Mouse (Mus musculus): ENCODE measurements around the gene Rfx4. TPM values are rescaled to one million over a fixed set of nuclear protein-coding genes. Genes with fewer than 3 reads are reported as not detected.

Rfx4 gene
- polyA plus RNA-seq, 1 experiment from 2014 or later = not detected

DNA sequence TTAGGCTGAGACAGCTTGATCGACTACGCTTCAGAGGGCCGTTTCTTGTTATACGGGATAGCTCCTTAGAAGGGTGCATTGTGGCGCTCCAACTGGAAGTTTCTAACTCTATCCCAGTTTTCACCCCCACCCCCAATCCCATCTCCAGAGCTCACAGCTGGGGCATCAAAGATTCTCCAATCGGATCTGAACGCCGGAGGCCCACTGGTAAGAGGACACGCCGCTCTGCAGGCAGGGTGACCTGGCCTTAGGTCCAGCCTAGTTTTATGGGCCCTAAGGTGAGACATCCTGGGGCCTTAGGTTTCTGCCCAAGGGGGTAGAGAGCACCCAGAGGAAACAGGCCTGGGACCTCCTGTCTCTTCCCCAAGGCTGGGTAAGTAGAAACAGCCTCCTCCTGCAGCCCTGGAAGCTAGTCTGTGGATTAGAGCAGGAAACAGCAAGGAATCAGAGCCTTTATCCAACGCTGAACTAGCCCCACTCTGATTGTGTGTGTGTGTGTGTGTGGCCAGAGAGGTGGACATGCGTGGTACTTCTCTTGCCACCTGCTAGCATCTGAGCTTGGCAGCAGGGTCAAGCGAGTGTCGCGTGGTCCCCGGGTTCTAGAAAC, 3.8 kb downstream of the Rfx4 start:
- Histone ChIP-seq H3K4me3 (ENCODE audit: low read depth, low read length) (peak overlapping the region; percentile 11; the same call in 1 of the 2 replicates), H3K4me1 (replicated peaks; ENCODE audit: control insufficient read depth, insufficient read depth) (0 out of 2 replicates have a peak, but pooled peaks cover 2% of the 10 kb centered on the region), H3K27me3 (ENCODE audit: control insufficient read depth, insufficient read depth, low read length) (peaks cover 32% of the 10 kb centered on the region), H3K9ac (ENCODE audit: low read length) (no peak overlapping the region), H3K4me2 (replicated peaks; ENCODE audit: low read depth) (peak overlapping the region; percentile 28; the same call in 1 of the 2 replicates), H3K27ac (replicated peaks) (no peak overlapping the region), H3K9me3 (ENCODE audit: control insufficient read depth, low read length) (no peaks in the 10 kb centered on the region), H3K36me3 (ENCODE audit: control insufficient read depth, insufficient read depth, low read length) (no peaks in the 10 kb centered on the region)
- ATAC-seq (ENCODE audit: low FRiP score, low TSS enrichment) = no peak; the same call in 1 of the 2 replicates
- WGBS = 17% methylated on average over 16 of the region's 16 CpGs
- TF ChIP-seq EP300 (optimal IDR thresholded peaks at IDR 0.05) (no peak), CTCF (IDR thresholded peaks at IDR 0.05; ENCODE audit: low read depth) (no peak)
- no peak for DNase-seq (ENCODE audit: low spot score)

DNA sequence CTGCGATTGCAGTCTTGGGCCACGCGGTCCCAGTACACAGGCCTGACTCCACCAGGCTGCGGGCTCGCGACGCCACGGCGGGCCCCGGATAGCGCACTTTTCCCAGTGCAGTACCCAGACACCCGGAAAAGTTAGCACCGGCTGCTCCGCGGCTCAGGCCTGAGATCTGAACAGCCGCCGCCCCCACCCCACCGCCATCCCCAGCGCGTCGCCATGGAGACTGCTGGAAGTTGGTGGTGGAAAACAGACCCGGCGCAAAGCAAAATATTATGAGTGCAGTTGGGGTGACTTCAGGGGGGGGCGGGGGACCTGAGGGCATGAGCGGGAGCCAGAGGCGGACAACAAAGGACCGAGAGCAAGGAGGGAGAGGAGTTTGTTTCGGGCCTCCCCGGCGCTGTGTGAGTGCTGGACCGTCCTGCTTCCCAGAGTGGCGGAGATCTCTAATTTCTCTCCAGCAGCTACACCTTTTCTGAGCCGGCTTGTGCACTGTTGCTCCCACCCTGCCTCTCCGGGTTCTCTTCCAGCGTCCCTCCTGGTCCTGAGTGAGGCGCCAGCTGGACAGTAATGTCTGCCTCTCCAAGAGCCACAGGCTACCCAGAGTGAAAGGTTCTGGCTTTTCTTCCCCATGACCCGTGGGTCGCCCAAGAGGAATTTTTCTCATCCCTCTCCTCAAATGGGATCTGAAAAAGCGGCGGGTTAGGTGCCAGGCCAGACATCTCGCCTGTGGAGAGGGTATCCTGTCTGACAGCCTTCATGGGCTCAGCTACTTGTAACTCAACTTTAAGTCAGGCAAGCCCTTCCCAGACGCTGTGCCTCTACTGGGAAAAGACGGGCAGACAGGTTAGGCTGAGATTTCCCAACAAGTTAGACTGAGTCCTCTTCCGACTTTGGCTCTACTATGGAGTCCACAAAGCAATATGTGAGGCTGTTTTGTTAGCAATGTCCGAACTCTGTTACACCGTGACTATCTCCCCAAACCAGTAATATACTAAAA, 4.6 kb downstream of the Rfx4 start:
- no peaks in the 10 kb centered on the region for H3K36me3 ChIP-seq (ENCODE audit: control insufficient read depth, insufficient read depth, low read length)
- no peaks in the 10 kb centered on the region for H3K4me1 ChIP-seq (replicated peaks; ENCODE audit: control insufficient read depth, insufficient read depth)
- peak; percentile 21 for DNase-seq (ENCODE audit: low spot score)
- peaks cover 31% of the 10 kb centered on the region for H3K27me3 ChIP-seq (ENCODE audit: control insufficient read depth, insufficient read depth, low read length)
- peak overlapping the region; percentile 28 for H3K4me2 ChIP-seq (replicated peaks; ENCODE audit: low read depth)
- 9% methylated on average over 46 of the region's 46 CpGs for WGBS
- H3K4me3 ChIP-seq (ENCODE audit: low read depth, low read length) = peak overlapping the region; percentile 11
- peak; percentile 21; the same call in 1 of the 2 replicates for ATAC-seq (ENCODE audit: low FRiP score, low TSS enrichment)
- no peak overlapping the region for H3K9ac ChIP-seq (ENCODE audit: low read length)
- H3K27ac ChIP-seq (replicated peaks) = no peak overlapping the region
- no peaks in the 10 kb centered on the region for H3K9me3 ChIP-seq (ENCODE audit: control insufficient read depth, low read length)
- TF ChIP-seq CTCF (IDR thresholded peaks at IDR 0.05; ENCODE audit: low read depth) (no peak), EP300 (optimal IDR thresholded peaks at IDR 0.05) (no peak)

DNA sequence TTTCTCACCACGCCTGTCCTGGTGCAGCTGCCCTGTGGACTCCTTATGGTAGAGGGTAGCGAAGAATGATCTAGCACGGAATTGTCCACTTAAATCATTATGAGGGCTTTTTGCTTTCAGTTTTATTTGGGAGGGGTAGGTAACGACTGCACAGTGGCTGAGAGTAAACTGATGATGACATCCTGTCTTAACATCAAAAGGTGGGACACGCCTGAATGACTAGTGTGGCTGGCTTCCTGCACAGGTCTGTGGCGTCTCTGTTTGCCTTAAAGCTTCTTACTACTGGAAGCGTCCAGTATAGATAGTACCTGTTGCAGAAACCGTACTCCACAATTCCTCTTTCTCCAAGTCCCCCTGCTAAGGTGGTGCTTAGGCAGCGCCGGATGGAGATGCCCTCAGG, 12.9 kb downstream of the Rfx4 start:
- ATAC-seq (ENCODE audit: low FRiP score, low TSS enrichment) = no peak
- Histone ChIP-seq H3K36me3 (ENCODE audit: control insufficient read depth, insufficient read depth, low read length) (no peaks in the 10 kb centered on the region), H3K9me3 (ENCODE audit: control insufficient read depth, low read length) (no peaks in the 10 kb centered on the region), H3K9ac (ENCODE audit: low read length) (no peak overlapping the region), H3K27me3 (ENCODE audit: control insufficient read depth, insufficient read depth, low read length) (no peaks in the 10 kb centered on the region), H3K27ac (replicated peaks) (no peak overlapping the region), H3K4me1 (replicated peaks; ENCODE audit: control insufficient read depth, insufficient read depth) (no peaks in the 10 kb centered on the region), H3K4me2 (replicated peaks; ENCODE audit: low read depth) (no peak overlapping the region), H3K4me3 (ENCODE audit: low read depth, low read length) (no peak overlapping the region)
- TF ChIP-seq CTCF (IDR thresholded peaks at IDR 0.05; ENCODE audit: low read depth) (no peak), EP300 (optimal IDR thresholded peaks at IDR 0.05) (no peak)
- no peak for DNase-seq (ENCODE audit: low spot score)
- 73% methylated on average over 10 of the region's 10 CpGs for WGBS

DNA sequence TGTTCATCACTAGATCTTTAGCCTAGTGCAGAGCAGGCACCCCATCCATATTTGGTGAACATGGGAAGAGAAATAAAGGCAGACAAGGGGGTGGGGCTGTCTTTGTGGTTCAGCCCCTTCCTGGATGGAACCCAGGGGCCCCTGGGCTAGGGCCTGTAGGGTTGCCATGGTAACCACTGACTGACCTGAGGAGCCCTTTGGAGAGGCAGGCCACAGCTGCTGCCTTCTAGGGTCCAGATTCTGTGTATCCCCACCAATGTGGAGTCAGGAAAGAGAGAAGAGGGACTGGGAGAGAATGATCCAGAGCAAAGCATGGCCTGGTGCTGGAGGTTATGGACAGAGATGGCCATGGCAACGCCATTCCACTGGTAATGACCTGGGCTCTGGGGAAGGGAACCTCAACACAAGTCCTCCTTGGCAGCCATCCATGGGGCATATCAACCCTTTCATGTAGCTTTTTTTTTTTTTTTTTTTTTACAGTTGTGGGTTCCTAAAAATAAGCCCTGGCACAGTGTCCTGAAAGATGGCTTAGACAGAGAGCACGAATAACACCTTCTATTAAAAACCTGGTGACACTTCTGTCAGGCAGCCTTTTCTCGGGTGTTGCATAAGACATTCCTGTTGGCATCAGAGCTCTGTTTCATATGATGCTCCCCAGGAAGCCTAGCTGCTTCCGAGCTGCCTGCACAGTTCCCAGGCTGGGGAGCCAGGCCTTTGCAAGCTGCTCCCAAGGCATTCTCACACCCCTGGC, 16.7 kb downstream of the Rfx4 start:
- Histone ChIP-seq H3K27me3 (ENCODE audit: control insufficient read depth, insufficient read depth, low read length) (no peaks in the 10 kb centered on the region), H3K9ac (ENCODE audit: low read length) (no peak overlapping the region), H3K4me3 (ENCODE audit: low read depth, low read length) (no peak overlapping the region), H3K4me1 (replicated peaks; ENCODE audit: control insufficient read depth, insufficient read depth) (no peaks in the 10 kb centered on the region), H3K36me3 (ENCODE audit: control insufficient read depth, insufficient read depth, low read length) (no peaks in the 10 kb centered on the region), H3K9me3 (ENCODE audit: control insufficient read depth, low read length) (no peaks in the 10 kb centered on the region), H3K4me2 (replicated peaks; ENCODE audit: low read depth) (no peak overlapping the region), H3K27ac (replicated peaks) (no peak overlapping the region)
- TF ChIP-seq EP300 (optimal IDR thresholded peaks at IDR 0.05) (no peak), CTCF (IDR thresholded peaks at IDR 0.05; ENCODE audit: low read depth) (no peak)
- ATAC-seq (ENCODE audit: low FRiP score, low TSS enrichment) = no peak
- WGBS = 72% methylated on average over 4 of the region's 4 CpGs
- DNase-seq (ENCODE audit: low spot score) = no peak

DNA sequence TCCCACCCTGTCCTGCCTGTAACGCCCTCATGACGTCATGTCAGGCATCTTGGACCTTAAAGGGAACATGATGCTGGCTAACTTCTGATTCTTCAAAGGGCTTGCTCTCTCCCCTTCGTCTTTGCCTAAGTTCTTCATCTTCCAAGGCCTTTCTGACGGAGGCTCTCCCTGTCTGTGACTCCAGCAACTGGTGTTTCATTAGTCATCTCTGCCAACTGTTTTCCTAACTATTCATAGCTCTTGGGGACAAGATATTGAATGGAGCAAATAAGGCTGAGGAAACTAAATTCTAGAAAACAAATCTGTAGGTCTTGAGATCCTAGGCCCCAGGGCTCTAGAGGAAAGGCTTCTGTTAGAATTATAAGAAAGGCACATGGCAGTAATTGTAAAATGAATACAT, 18.0 kb downstream of the Rfx4 start:
- H3K9ac ChIP-seq (ENCODE audit: low read length) = no peak overlapping the region
- no peak overlapping the region for H3K4me2 ChIP-seq (replicated peaks; ENCODE audit: low read depth)
- no peaks in the 10 kb centered on the region for H3K27me3 ChIP-seq (ENCODE audit: control insufficient read depth, insufficient read depth, low read length)
- no peak overlapping the region for H3K4me3 ChIP-seq (ENCODE audit: low read depth, low read length)
- H3K9me3 ChIP-seq (ENCODE audit: control insufficient read depth, low read length) = no peaks in the 10 kb centered on the region
- ATAC-seq (ENCODE audit: low FRiP score, low TSS enrichment) = no peak
- no peaks in the 10 kb centered on the region for H3K4me1 ChIP-seq (replicated peaks; ENCODE audit: control insufficient read depth, insufficient read depth)
- TF ChIP-seq CTCF (IDR thresholded peaks at IDR 0.05; ENCODE audit: low read depth) = no peak
- TF ChIP-seq EP300 (optimal IDR thresholded peaks at IDR 0.05) = no peak
- H3K27ac ChIP-seq (replicated peaks) = no peak overlapping the region
- WGBS = 87% methylated on average over 4 of the region's 4 CpGs
- no peak for DNase-seq (ENCODE audit: low spot score)
- H3K36me3 ChIP-seq (ENCODE audit: control insufficient read depth, insufficient read depth, low read length) = no peaks in the 10 kb centered on the region
